Mouse (Mus musculus) thymus, postnatal 0 days (tissue): ENCODE results near the gene Eef2k. TPM values are rescaled to one million over a fixed set of nuclear protein-coding genes. Genes with fewer than 3 reads are reported as not detected.
A peak's percentile ranks its signal among the peaks of the same experiment; 100 is the strongest.

Experiments
- DNase-seq: peaks from one replicate; pipeline ENCODE4 v3.0.0-alpha.2; 2015; ENCODE audit warnings: low spot score
- polyA plus RNA-seq: library from polyadenylated mRNA; unstranded; fragments of >200 nt; fragmentation: Nextera tagmentation; extraction: Ambion mirVana; gene quantifications from 2 replicates; pipeline ENCODE4 v1.2.1, GENCODE M21; 2015

The Eef2k gene
- 28.2 and 30.5 TPM in 2 replicates for polyA plus RNA-seq

GRCm38 (mm10) chr7:120842345-120843036 is at the start of gene Eef2k:
Gene Eef2k (plus strand): TSS chr7:120842831.
- DNase-seq: peak; percentile 92

DNA sequence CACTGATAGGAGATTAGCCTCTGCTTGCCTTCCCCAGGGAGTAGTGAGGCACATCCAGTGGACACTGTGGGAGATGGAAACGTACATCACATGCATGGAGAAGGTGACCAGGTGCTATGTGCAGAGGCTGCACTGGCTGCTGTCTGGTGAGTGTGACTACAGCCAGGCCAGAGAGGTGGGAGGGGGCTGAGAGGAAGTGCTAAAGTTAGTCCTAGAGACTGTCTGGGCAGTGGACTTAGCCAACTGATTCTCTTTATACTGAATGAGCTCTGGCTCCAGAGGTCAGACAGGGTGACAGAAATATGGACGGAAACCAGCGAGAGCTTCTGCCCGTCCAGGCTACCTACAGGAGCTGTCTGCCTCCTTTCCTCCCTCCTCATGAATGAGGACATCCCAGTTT is 47.1 kb upstream of the Eef2k start:
- DNase-seq: no peak

DNA sequence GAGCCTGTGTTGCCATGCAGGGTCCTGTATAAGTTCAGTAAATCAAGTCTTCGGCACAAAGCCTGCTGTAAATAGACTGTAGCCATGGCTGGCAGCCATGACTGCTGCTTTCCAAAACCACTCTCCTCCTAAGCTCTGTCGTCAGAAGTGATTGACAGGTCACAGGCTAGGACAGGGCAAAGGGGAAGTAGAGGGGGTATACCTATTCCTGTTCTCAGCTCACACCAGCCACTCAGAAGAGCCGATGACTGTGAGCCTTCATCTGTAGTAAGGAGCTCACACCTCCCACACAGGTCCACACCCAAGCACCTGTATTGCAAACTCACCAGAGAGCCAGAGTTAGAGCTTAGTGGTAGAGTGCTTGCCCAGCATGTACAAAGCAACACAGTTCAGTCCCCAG is 46.3 kb upstream of the Eef2k start:
- DNase-seq: no peak

DNA sequence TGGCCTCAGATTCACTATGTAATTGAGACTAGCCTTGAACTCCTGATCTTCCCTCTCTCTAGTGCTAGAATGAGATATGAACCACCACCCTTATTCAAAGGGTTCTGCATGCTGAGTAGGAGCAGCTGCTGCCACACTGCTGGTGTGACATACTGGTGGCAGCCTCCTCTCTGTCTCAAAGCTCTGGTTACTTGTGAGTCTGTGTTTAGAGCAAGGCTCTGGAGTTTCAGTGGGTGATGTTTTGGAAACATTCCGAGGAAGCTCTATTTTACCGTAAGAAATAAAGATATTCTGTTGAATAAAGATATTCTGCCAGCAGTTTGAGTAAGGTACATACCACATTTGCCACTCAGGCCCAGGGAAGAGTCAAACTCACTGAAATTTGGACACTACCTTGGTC is 39.4 kb upstream of the Eef2k start:
- DNase-seq: no peak

- no peak for DNase-seq
Measured at GRCm38 (mm10) chr7:120809705-120810104, 32.9 kb upstream of the Eef2k start.

DNA sequence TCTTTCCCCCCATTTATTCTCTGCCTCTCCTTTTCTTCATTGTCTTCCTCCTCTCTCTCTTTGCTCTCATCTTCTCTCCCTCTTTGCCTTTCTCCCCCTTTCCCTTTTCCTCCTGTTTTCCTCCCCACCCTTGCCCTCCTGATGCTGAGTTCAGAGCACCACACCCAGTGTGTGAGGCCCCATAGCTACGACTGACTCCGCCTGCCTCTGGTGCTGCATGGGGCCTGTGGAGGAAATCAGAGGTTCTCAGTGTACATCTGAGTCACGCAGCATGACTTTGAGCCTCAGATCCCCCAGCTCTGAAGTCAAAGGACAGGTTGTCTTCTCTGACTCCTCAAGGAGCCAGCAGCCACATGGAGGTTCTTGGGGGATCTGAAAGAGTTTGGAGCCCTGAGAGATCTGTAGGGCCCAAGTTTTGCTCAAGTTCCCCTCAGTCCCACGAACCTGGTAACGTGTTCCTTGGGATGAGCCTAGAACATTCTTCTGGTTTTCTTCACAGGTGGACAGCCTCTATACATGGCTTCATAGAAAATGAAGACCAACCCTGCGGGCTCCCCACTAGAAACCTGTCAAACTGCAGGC is 30.7 kb upstream of the Eef2k start, which contains the start of gene Gm5737:
Gene Gm5737 (plus strand): TSS at position 532 of the 582 bp plus-strand sequence.
- no peak for DNase-seq

DNA sequence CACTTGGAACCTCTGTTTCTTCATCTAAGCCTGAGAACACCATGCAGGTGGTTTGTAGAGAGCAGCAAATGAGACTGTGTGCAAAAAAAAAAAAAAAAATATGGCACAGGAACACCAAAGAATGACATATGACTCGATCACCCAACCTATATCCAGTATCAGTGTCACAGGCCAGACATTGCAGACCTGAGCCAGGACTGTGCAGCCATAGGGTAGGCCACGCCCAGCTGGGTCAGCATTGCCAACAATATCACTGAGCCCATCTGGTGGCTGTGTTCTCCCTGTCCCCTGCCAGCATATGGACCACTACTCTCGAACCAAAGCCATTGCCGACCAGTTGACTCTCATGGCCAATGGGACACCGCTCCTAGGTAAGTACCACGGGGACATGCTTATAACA is 25.1 kb upstream of the Eef2k start:
- no peak for DNase-seq

- no peak for DNase-seq
Measured at GRCm38 (mm10) chr7:120819386-120819785, 23.2 kb upstream of the Eef2k start.

DNA sequence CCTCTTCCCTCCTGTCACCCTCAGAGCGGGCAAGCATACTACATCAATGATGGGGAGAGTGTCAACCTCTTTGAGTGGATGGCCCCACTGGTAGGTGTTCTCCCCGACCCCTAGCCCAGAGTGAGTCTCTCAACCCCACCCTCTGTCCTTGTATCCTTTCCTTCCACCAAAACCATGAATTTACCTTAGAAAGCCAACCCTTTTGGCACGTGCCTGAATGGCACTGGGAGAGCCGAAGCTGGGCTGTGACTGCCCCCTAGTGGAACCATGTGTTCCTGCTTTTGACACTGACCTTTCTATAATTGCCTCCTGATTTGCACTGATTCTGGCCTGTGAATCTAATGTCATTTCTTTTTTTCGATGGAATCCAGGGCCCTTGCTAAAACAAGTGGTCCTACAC is 19.4 kb upstream of the Eef2k start:
- DNase-seq: peak; percentile 52

DNA sequence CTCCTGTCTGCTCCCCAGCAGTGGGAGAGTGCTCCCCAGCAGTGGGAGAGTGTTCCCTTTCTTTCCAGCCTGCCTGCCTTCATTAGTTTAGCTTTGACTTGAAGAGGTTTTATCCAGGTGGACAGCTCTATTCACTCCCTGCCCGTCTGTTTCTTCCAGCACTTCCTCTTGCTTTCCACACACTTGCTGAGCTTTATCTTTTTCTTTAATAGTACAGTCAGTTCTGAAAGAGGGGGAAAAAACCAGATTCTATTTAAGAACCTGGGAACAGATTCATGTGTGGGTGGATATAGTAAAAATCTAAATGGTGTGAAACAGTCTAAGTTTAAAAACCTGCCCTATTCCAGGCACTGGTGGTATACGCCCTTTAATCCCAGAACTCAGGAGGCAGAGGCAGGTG is 17.5 kb upstream of the Eef2k start:
- no peak for DNase-seq

- DNase-seq: no peak
Measured at GRCm38 (mm10) chr7:120826408-120826807, 16.2 kb upstream of the Eef2k start.

- DNase-seq: peak; percentile 44
Measured at GRCm38 (mm10) chr7:120830431-120831381, 11.9 kb upstream of the Eef2k start.

GRCm38 (mm10) chr7:120834426-120834825 is 8.2 kb upstream of the Eef2k start:
- peak; percentile 30 for DNase-seq

- peak; percentile 90 for DNase-seq
Measured at GRCm38 (mm10) chr7:120834863-120835372, 7.7 kb upstream of the Eef2k start.

- DNase-seq: peak; percentile 98
Measured at GRCm38 (mm10) chr7:120835449-120836359, 6.9 kb upstream of the Eef2k start.

DNA sequence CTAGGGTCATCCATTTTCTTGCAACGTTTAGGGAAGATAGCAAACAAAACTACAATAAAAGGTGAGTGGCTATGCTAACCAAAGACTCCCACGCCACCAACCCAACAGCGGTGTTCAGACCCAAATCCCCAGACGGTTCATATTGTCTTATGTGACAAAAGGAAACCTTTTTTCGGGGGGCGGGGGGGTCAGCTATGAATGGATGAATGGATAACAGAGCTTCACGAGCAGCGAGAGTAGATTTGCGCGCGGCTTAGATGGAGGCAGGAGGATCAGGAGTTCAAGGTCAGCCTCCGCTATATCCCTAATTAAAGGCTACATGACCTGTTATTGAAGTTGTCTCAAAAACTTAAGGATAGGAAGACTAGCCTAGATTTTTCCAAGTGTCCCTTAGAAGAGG is 6.3 kb upstream of the Eef2k start:
- peak; percentile 41 for DNase-seq

DNA sequence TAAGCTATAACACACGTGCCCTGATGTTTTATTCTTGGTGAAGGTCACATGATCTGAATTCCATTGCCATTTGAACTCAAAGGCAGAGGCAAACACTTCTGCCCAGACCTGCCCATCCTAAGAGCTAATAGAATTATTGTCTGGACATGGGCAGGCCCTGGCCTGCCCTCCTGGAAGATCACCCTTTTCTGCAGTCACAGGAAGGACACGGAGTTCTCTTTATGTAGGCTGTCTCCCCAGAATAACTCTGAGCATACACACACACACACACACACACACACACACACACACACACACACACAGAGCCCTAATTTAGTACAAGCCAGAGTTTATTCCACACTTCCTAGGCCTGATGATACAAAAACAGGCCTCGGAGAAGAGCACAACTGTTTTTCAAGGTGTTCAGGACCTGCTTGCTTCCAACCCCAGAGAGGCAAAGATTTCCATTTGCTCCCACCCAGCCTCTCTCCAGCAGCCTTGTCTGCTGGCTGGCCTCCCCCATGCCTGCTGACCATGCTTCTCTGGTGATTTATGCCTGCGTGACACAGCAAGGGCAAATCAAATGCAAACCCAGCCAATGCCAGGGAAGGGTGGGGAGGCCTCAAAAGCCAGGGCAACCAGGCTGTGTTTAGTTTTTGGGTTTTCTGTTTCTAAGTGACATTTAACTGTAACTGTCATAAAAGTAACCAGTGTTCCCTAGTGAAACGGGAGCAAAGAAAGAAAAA is 4.0 kb upstream of the Eef2k start:
- no peak for DNase-seq

DNA sequence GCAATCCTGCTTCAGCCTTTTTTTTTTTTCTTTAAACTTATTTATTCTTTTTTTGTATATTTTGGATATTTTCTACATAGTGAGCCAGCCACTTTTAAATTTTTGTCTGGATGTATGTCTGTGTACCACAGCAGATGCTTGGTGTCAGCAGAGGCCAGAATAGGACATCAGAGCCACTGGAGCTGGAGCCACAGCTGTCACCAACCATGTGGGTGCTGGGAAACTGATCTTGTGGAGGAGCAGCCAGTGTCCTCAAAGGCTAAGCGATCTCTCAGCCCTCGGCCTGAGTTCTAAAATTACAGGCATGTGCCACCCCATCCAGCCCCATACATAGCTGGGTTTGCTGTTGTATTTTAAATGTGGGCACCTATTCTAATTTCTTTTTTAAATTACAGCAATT is 2.8 kb upstream of the Eef2k start:
- DNase-seq: no peak

DNA sequence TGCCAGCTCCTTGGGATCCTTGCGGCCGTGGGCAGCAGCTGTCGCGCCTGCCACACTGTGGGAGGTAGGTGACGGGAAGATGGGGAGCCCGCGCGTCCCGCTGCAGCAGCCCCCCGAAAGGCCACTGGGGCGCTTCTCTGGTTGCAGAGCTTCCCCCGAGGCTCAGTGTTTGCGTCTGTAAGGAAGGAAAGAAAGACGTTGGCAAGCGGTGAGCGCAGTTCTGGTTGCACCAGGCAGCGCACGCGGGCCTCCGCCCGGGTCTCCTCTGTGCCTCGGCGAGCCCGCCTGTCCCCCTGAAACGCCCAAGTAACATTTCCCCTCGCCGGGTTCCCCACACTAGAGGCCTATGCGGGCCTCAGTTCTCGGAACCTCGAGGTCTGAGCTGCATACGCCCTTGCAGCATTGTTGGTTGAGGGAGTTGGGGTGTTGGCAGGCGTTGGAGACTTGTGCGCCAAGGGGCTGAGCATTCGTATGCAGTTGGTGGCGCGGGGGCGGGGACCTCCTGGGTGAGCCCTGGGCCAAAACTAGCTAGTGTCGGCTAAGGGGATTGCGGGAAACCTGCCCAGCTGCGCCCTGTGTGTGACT is 498 bp downstream of the Eef2k start:
- DNase-seq: peak; percentile 82
